Comparison of ENCODE assay signal across 25 mouse cellular contexts in the genomic region with DNA sequence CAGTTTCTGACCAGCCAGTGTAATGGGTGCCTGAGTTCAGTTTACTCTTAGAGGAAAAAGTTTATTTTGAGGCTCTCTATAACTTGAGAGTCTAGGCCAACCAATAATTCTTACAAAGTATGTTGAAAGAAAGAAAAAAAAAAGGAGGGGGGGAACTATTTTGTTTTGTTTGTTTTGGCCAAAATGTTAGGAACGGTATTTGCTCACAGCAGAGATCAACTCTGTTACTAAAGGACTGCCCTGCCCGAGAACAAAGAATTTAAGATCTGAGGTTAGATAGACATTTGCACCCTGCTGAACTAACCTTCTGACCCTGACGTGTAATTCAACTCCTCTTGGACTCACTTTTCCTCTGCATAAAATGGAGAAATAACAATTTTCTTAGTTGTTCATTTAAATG. TPM values are rescaled to one million over a fixed set of nuclear protein-coding genes. Genes with fewer than 3 reads are reported as not detected.
DNase-seq lines count a peak whose midpoint lies in the region; ATAC-seq and TF ChIP-seq lines count a peak whose summit lies in the region.
"Had no signal": no experiment of that assay in that cellular context is flagged by ENCODE, and none has a peak within 500 bp of the region (broad histone marks: within the 10 kb centered on the region; RNA-seq: fewer than 3 reads in every experiment).

No protein-coding gene starts in this region.

- H3K27me3 ChIP-seq in forebrain, embryonic 13.5 days, result peaks cover 33% of the 10 kb centered on the region
- H3K27me3 ChIP-seq in forebrain, embryonic 16.5 days (replicated peaks; ENCODE audit: control insufficient read depth, insufficient read depth, low read length), result no peaks in the 10 kb centered on the region
- no peaks in the 10 kb centered on the region for H3K27me3 ChIP-seq in lung, embryonic 14.5 days (ENCODE audit: insufficient read depth, low read length)
- peaks cover 30% of the 10 kb centered on the region for H3K27me3 ChIP-seq in liver, embryonic 13.5 days
- H3K27me3 ChIP-seq: embryonic facial prominence, embryonic 13.5 days; heart, embryonic 15.5 days; intestine, embryonic 15.5 days; neural tube, embryonic 15.5 days had no signal

- peak overlapping the region; percentile 22; the same call in 1 of the 2 replicates for H3K27ac ChIP-seq in forebrain, embryonic 13.5 days
- H3K27ac ChIP-seq in forebrain, embryonic 16.5 days (ENCODE audit: low read length), result no peak overlapping the region
- no peak overlapping the region for H3K27ac ChIP-seq in lung, embryonic 14.5 days (ENCODE audit: low read depth)
- H3K27ac ChIP-seq in liver, embryonic 13.5 days, result 0 out of 2 replicates have a peak overlapping the region, but pooled peaks have one; percentile 55
- H3K27ac ChIP-seq: embryonic facial prominence, embryonic 13.5 days; heart, embryonic 15.5 days; hindbrain, embryonic 14.5 days; intestine, embryonic 15.5 days; macrophage; neural tube, embryonic 15.5 days had no signal

- 39% methylated on average over 3 of the region's 3 CpGs for WGBS in forebrain, embryonic 13.5 days
- 48% methylated on average over 3 of the region's 3 CpGs for WGBS in forebrain, embryonic 16.5 days
- WGBS in lung, embryonic 14.5 days, result 40% methylated on average over 3 of the region's 3 CpGs
- whole genome bisulfite sequencing in liver, embryonic 13.5 days (ENCODE audit: insufficient replicate concordance), result 40% methylated on average over 3 of the region's 3 CpGs

- H3K9me3 ChIP-seq in forebrain, embryonic 13.5 days (replicated peaks), result no peaks in the 10 kb centered on the region
- no peaks in the 10 kb centered on the region for H3K9me3 ChIP-seq in forebrain, embryonic 16.5 days (ENCODE audit: control insufficient read depth, low read length)
- no peaks in the 10 kb centered on the region for H3K9me3 ChIP-seq in lung, embryonic 14.5 days (ENCODE audit: low read depth, low read length)
- no peaks in the 10 kb centered on the region for H3K9me3 ChIP-seq in liver, embryonic 13.5 days (replicated peaks)
- H3K9me3 ChIP-seq: embryonic facial prominence, embryonic 13.5 days; G1E; heart, embryonic 15.5 days; intestine, embryonic 15.5 days; neural tube, embryonic 15.5 days had no signal

- no peak for TF ChIP-seq CTCF in lung, embryonic 14.5 days (IDR thresholded peaks at IDR 0.05; ENCODE audit: low read depth)

- peaks cover 60% of the 10 kb centered on the region for H3K4me1 ChIP-seq in forebrain, embryonic 13.5 days
- H3K4me1 ChIP-seq in forebrain, embryonic 16.5 days (replicated peaks; ENCODE audit: control insufficient read depth, insufficient read depth, low read length), result peaks cover 41% of the 10 kb centered on the region
- peaks cover 18% of the 10 kb centered on the region for H3K4me1 ChIP-seq in lung, embryonic 14.5 days (ENCODE audit: insufficient read depth)
- peaks cover 11% of the 10 kb centered on the region for H3K4me1 ChIP-seq in liver, embryonic 13.5 days (replicated peaks)

- H3K9ac ChIP-seq in forebrain, embryonic 13.5 days, result no peak overlapping the region
- H3K9ac ChIP-seq in forebrain, embryonic 16.5 days (replicated peaks; ENCODE audit: low read depth, low read length), result no peak overlapping the region
- H3K9ac ChIP-seq in lung, embryonic 14.5 days, result no peak overlapping the region
- H3K9ac ChIP-seq in liver, embryonic 13.5 days, result no peak overlapping the region
- H3K9ac ChIP-seq: embryonic facial prominence, embryonic 13.5 days; heart, embryonic 15.5 days; intestine, embryonic 15.5 days; neural tube, embryonic 15.5 days had no signal

- no peak overlapping the region for H3K4me3 ChIP-seq in forebrain, embryonic 13.5 days
- H3K4me3 ChIP-seq in forebrain, embryonic 16.5 days (replicated peaks; ENCODE audit: low read length), result no peak overlapping the region
- H3K4me3 ChIP-seq in lung, embryonic 14.5 days (ENCODE audit: low read depth, low read length), result no peak overlapping the region
- H3K4me3 ChIP-seq in liver, embryonic 13.5 days (replicated peaks), result no peak overlapping the region
- H3K4me3 ChIP-seq: heart, embryonic 15.5 days; intestine, embryonic 15.5 days; neural tube, embryonic 15.5 days had no signal

- H3K36me3 ChIP-seq in forebrain, embryonic 13.5 days (ENCODE audit: poor library complexity, severe bottlenecking), result no peaks in the 10 kb centered on the region
- no peaks in the 10 kb centered on the region for H3K36me3 ChIP-seq in forebrain, embryonic 16.5 days (ENCODE audit: control insufficient read depth, insufficient read depth)
- H3K36me3 ChIP-seq in lung, embryonic 14.5 days (ENCODE audit: insufficient read depth), result no peaks in the 10 kb centered on the region
- H3K36me3 ChIP-seq in liver, embryonic 13.5 days, result no peaks in the 10 kb centered on the region
- H3K36me3 ChIP-seq: embryonic facial prominence, embryonic 13.5 days; G1E; heart, embryonic 15.5 days; intestine, embryonic 15.5 days; neural tube, embryonic 15.5 days had no signal

- ATAC-seq in forebrain, embryonic 13.5 days, result no peak
- no peak for ATAC-seq in forebrain, embryonic 16.5 days
- no peak for ATAC-seq in lung, embryonic 14.5 days (ENCODE audit: insufficient read depth)
- no peak for ATAC-seq in liver, embryonic 13.5 days (ENCODE audit: low read depth)
- ATAC-seq in inflammation-experienced regulatory T-cells, adult 6 months, result no peak
- ATAC-seq: intestine, embryonic 15.5 days; Patski had no signal

- DNase-seq in lung, embryonic 14.5 days, result peak; percentile 21
- DNase-seq in lung, adult 18-20 months, result no peak
- peak; percentile 76 for DNase-seq in R1 (ENCODE audit: low read depth, low spot score)
- DNase-seq in liver, embryonic 13.5 days, result no peak
- DNase-seq in right cerebral cortex, adult 2 months (ENCODE audit: low spot score in 2 of 2), result no peak
- DNase-seq: adrenal gland, adult 2 months; cerebellum, adult 11-12 months; cerebellum, postnatal 10 days; heart, postnatal 36 days; kidney, adult 8-10 months; kidney, postnatal 25 days; right cerebral cortex, adult 18-20 months; thymus, adult 18-20 months; thymus, postnatal 36 days had no signal

- peak overlapping the region; percentile 22; the same call in 1 of the 2 replicates for H3K4me2 ChIP-seq in forebrain, embryonic 13.5 days
- H3K4me2 ChIP-seq in forebrain, embryonic 16.5 days (ENCODE audit: low read length), result no peak overlapping the region
- peak overlapping the region; percentile 6 for H3K4me2 ChIP-seq in lung, embryonic 14.5 days
- H3K4me2 ChIP-seq in liver, embryonic 13.5 days, result no peak overlapping the region
- H3K4me2 ChIP-seq: intestine, embryonic 15.5 days had no signal

RNA-seq across cellular contexts. Expression of gene Tnfrsf19, which starts 4.0 kb away (rescaled TPM):
- 61.3 and 84.4 TPM in 2 replicates for polyA plus RNA-seq in forebrain, embryonic 13.5 days (2015; fragmentation: Nextera tagmentation; extraction: Ambion mirVana)
- polyA plus RNA-seq in forebrain, embryonic 16.5 days (2015; fragmentation: Nextera tagmentation; extraction: Ambion mirVana), result 49.1 and 56.3 TPM in 2 replicates
- 148 and 159 TPM in 2 replicates for polyA plus RNA-seq in lung, embryonic 14.5 days (2014; fragmentation: Nextera tagmentation; extraction: Ambion mirVana)
- polyA plus RNA-seq in liver, embryonic 13.5 days (2015; fragmentation: Nextera tagmentation; extraction: Ambion mirVana), result 4.9 and 6.4 TPM in 2 replicates
- polyA plus RNA-seq in inflammation-experienced regulatory T-cells, adult 6 months (2017; shearing (Covaris generic)), result not detected
- polyA plus RNA-seq: G1E, macrophage had no signal

Comparison
In these comparisons a context has a peak if more than half of its experiments do, and no peak if none do; other contexts are left out.
1. H3K27ac ChIP-seq: peak in forebrain, embryonic 13.5 days (single experiment) and liver, embryonic 13.5 days (single experiment); none in forebrain, embryonic 16.5 days (single experiment) and lung, embryonic 14.5 days (single experiment).
2. H3K4me2 ChIP-seq: peak in forebrain, embryonic 13.5 days (single experiment) and lung, embryonic 14.5 days (single experiment); none in forebrain, embryonic 16.5 days (single experiment) and liver, embryonic 13.5 days (single experiment).
3. DNase-seq: peak in lung, embryonic 14.5 days (single experiment) and R1 (single experiment); none in lung, adult 18-20 months (0 of 2), liver, embryonic 13.5 days (single experiment) and right cerebral cortex, adult 2 months (0 of 2).